Mouse (Mus musculus) left cerebral cortex, postnatal 25 days (tissue): ENCODE measurements at regions not wholly inside any gene's neighbourhood (a gene's known extent, or its start where the extent isn't known, plus 50 kb on each side); places are given as distances from the start of the nearest gene placed in this dataset.

Experiments
- DNase-seq, 2 experiments: peaks; one replicate each; pipeline ENCODE4 v3.0.0; 2022; ENCODE audit warnings: low spot score in 2 of 2, mixed read lengths in 1 of 2
- intact Hi-C: fragments of 180-260 bp; cut with DNase I; formaldehyde crosslinking; loops from one replicate; pipeline ENCODE4 v1.15.1; 2025

DNA sequence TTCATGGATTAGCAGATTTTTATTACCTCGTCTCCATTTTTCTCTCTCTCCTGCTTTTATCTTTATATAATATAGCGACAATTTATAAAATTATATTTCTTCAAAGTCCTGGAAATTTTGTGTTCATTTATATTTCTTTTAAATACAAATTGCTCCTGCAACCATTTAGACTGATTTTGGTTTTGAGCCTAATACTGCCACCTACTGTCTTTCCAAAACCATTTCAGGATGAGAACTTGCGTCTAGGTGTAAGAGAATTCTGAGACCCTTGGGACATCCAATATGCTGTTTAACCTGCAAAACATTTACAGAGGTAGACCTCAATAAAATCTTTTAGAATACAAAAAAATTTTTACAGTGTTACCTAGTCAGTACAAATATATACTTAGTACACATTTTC is 158.1 kb downstream of the Gm6377 start:
- intact Hi-C loops = loop anchor here (2.0 kb wide), 1 partner anchor 492 kb away; no protein-coding TSS in a partner anchor
- DNase-seq = no peak

- DNase-seq = no peak
- intact Hi-C loops = loop anchor here (2.0 to 5.0 kb wide), 2 partner anchors 1660 to 1794 kb away; no protein-coding TSS in a partner anchor
Observed at GRCm38 (mm10) chrX:109392908-109393307, 196.4 kb downstream of the Gm6377 start.

GRCm38 (mm10) chrX:109442932-109443331 is 246.4 kb downstream of the Gm6377 start:
- intact Hi-C loops = no loop called here
- DNase-seq = no peak
